Mouse (Mus musculus): Measurements from ENCODE around the gene Emsy. TPM values are rescaled to one million over a fixed set of nuclear protein-coding genes. Genes with fewer than 3 reads are reported as not detected.

Emsy gene
- total and polyA plus RNA-seq, 3 experiments, result 3.6 to 201 (median 57.2) TPM

DNA sequence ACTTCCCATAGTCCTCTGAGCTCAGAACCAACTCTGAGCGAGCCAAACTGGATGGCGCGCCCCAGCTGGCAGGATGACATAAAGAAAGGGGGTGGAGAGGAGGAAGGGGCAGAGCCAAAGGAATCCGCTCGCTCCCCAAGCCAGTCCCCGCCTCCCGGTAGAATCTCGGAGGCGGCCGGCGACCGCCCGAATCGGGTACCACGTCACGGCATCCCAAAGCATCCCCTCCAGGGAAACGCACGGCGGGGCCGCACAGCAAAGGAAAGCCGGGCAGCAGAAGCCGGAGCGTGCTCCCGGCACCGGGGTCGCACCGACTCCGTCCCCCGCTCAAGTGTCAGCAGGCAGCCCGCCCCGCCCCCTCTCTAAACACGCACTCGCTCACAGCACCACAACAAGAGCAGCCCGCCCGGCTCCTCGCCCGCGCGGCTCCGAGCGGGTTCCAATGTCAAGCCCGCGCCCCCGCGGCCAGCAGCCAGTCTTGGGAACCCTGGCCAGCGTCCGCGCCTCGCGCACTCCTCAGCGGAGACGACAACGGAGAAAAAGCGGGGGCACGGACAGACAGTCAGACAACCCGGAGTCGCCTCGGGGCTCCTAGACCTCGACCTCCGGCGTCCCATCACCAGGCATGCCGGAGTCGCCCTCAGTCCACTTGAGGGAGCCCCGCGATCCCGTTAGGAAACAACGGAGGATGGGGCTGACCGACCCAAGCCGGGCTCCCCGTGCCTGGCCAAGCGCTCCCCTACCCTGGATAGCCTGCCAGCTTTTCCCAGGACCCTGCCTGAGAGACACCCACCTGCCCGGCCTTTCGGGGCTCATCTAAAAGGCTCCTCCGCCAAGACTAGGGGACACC is 677 bp downstream of the Emsy start:
- no peaks in the 10 kb centered on the region for H3K27me3 ChIP-seq (ENCODE audit: insufficient read depth, low read length)
- peaks cover 50% of the 10 kb centered on the region for H3K36me3 ChIP-seq (replicated peaks)
- no peaks in the 10 kb centered on the region for H3K9me3 ChIP-seq (replicated peaks)
- H3K4me1 ChIP-seq (ENCODE audit: insufficient read depth, low read depth, low read length), result peaks cover 21% of the 10 kb centered on the region
- peak; percentile 46 for ATAC-seq (ENCODE audit: extremely low read depth, insufficient number of reproducible peaks, low FRiP score, poor library complexity, severe bottlenecking)
- no peak for TF ChIP-seq GATA1 (IDR thresholded peaks at IDR 0.05; ENCODE audit: borderline replicate concordance, low read length)
- TF ChIP-seq POLR2AphosphoS5 (IDR thresholded peaks at IDR 0.05; ENCODE audit: insufficient replicate concordance, low read depth, low read length), result no peak
- TF ChIP-seq GATA2 (IDR thresholded peaks at IDR 0.05; ENCODE audit: borderline replicate concordance, low read depth, low read length), result no peak
- no peak for TF ChIP-seq TAL1 (conservative IDR thresholded peaks at IDR 0.05; ENCODE audit: low read depth, low read length)
- no peak for TF ChIP-seq CTCF (IDR thresholded peaks at IDR 0.05; ENCODE audit: low read depth, low read length)
- peak; percentile 69 for DNase-seq (ENCODE audit: low spot score)
- H3K4me3 ChIP-seq (ENCODE audit: low read depth, low read length), result peak overlapping the region; percentile 97

DNA sequence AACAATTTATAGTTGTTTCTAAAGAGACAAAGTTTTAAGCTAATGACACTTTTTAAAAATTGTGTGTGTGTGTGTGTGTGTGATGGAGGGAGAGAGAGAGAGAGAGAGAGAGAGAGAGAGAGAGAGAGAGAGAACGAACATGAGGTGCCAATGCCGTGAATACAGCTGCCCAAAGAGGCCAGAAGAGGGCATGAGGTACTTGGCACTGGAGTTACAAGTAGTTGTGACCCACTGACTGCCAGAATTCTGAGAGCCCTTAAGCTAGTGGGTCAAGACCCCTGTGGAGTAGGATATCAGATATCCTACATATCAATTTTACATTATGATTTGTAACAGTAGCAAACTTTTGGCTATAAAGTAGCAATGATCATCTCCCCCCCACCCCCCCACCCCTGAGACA is 4.9 kb downstream of the Emsy start:
- no peak for ATAC-seq (ENCODE audit: extremely low read depth, insufficient number of reproducible peaks, low FRiP score, poor library complexity, severe bottlenecking)
- H3K36me3 ChIP-seq (replicated peaks), result peaks cover 72% of the 10 kb centered on the region
- no peaks in the 10 kb centered on the region for H3K27me3 ChIP-seq (ENCODE audit: insufficient read depth, low read length)
- TF ChIP-seq CTCF (IDR thresholded peaks at IDR 0.05; ENCODE audit: low read depth, low read length) (no peak), GATA2 (IDR thresholded peaks at IDR 0.05; ENCODE audit: borderline replicate concordance, low read depth, low read length) (no peak), TAL1 (conservative IDR thresholded peaks at IDR 0.05; ENCODE audit: low read depth, low read length) (no peak), POLR2AphosphoS5 (IDR thresholded peaks at IDR 0.05; ENCODE audit: insufficient replicate concordance, low read depth, low read length) (no peak)
- H3K9me3 ChIP-seq (replicated peaks), result no peaks in the 10 kb centered on the region
- H3K4me3 ChIP-seq (ENCODE audit: low read depth, low read length), result no peak overlapping the region
- peaks cover 12% of the 10 kb centered on the region for H3K4me1 ChIP-seq (ENCODE audit: insufficient read depth, low read depth, low read length)
- no peak for DNase-seq (ENCODE audit: low spot score)

DNA sequence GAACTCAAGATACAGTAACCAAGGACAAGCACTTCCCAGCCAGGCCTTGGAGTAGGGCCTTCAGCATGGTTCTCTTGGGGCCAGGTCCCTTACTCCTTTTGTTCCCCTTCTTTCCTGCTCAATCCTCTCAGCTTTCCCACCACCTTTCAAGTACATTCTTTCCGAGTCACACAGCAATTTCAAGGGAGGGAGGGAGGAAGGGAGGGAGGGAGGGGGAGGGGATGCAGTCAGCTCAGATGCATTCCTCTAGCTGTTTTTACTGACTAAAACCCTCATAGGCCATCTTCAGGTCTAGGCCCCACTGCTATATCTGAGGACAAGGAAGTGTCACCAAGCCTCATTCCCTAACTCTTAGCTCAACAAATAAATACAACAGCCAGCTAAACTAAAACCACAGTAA is 12.3 kb downstream of the Emsy start:
- peaks cover 75% of the 10 kb centered on the region for H3K36me3 ChIP-seq (replicated peaks)
- H3K4me1 ChIP-seq (ENCODE audit: insufficient read depth, low read depth, low read length), result peaks cover 2% of the 10 kb centered on the region; the same call in 1 of the 2 replicates
- no peak for ATAC-seq (ENCODE audit: extremely low read depth, insufficient number of reproducible peaks, low FRiP score, poor library complexity, severe bottlenecking)
- TF ChIP-seq TAL1 (conservative IDR thresholded peaks at IDR 0.05; ENCODE audit: low read depth, low read length), result no peak
- TF ChIP-seq GATA2 (IDR thresholded peaks at IDR 0.05; ENCODE audit: borderline replicate concordance, low read depth, low read length), result no peak
- no peak for TF ChIP-seq CTCF (IDR thresholded peaks at IDR 0.05; ENCODE audit: low read depth, low read length)
- TF ChIP-seq POLR2AphosphoS5 (IDR thresholded peaks at IDR 0.05; ENCODE audit: insufficient replicate concordance, low read depth, low read length), result no peak
- no peak for TF ChIP-seq GATA1 (IDR thresholded peaks at IDR 0.05; ENCODE audit: borderline replicate concordance, low read length)
- H3K27me3 ChIP-seq (ENCODE audit: insufficient read depth, low read length), result no peaks in the 10 kb centered on the region
- no peak for DNase-seq (ENCODE audit: low spot score)
- H3K4me3 ChIP-seq (ENCODE audit: low read depth, low read length), result no peak overlapping the region
- no peaks in the 10 kb centered on the region for H3K9me3 ChIP-seq (replicated peaks)

DNA sequence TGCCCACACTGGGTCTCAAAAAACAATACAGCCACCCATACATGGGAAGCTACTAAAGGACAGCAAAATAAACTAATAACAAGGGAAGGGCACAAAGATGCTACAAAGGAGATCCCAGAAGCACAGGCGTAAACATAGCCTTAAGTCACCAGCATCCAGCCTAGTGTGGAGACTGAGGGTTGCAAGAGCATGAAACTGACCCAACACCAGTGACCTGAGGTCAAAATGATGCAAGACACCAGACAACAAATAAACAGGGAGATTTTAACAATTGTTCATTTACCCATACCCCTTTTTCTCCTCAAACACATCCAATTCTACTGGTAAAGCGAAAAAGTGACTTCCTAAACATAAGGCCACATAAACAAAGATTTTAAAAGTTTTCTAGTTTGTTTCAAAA is 20.0 kb downstream of the Emsy start:
- DNase-seq (ENCODE audit: low spot score) (no peak), ATAC-seq (ENCODE audit: extremely low read depth, insufficient number of reproducible peaks, low FRiP score, poor library complexity, severe bottlenecking) (no peak)
- no peak overlapping the region for H3K4me3 ChIP-seq (ENCODE audit: low read depth, low read length)
- H3K4me1 ChIP-seq (ENCODE audit: insufficient read depth, low read depth, low read length), result no peaks in the 10 kb centered on the region
- no peaks in the 10 kb centered on the region for H3K27me3 ChIP-seq (ENCODE audit: insufficient read depth, low read length)
- H3K9me3 ChIP-seq (replicated peaks), result no peaks in the 10 kb centered on the region
- TF ChIP-seq TAL1 (conservative IDR thresholded peaks at IDR 0.05; ENCODE audit: low read depth, low read length) (no peak), CTCF (IDR thresholded peaks at IDR 0.05; ENCODE audit: low read depth, low read length) (no peak), GATA1 (IDR thresholded peaks at IDR 0.05; ENCODE audit: borderline replicate concordance, low read length) (no peak), GATA2 (IDR thresholded peaks at IDR 0.05; ENCODE audit: borderline replicate concordance, low read depth, low read length) (no peak), POLR2AphosphoS5 (IDR thresholded peaks at IDR 0.05; ENCODE audit: insufficient replicate concordance, low read depth, low read length) (no peak)
- peaks cover 66% of the 10 kb centered on the region for H3K36me3 ChIP-seq (replicated peaks)

DNA sequence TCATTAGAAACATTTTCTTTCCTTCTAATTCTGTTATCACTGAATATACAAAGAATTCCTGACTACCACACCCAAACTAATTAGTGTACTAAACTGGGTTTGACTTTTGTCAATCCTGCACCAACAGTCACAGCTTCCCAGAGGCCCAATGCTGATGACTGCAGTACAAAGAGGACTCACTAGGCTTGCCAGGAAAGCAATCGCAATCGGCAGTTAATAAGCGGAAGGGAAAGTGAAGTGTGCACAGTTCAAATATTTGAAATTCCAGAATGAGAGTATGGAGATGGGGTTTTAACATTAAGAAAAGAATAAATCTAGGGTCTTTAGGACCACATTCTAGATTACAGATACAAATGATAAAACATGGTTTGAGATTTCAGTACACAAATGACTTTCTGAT is 23.6 kb downstream of the Emsy start:
- Histone ChIP-seq H3K9me3 (replicated peaks) (no peaks in the 10 kb centered on the region), H3K36me3 (replicated peaks) (peaks cover 73% of the 10 kb centered on the region), H3K4me3 (ENCODE audit: low read depth, low read length) (no peak overlapping the region), H3K4me1 (ENCODE audit: insufficient read depth, low read depth, low read length) (peaks cover 2% of the 10 kb centered on the region; the same call in 1 of the 2 replicates), H3K27me3 (ENCODE audit: insufficient read depth, low read length) (no peaks in the 10 kb centered on the region)
- DNase-seq (ENCODE audit: low spot score) (no peak), ATAC-seq (ENCODE audit: extremely low read depth, insufficient number of reproducible peaks, low FRiP score, poor library complexity, severe bottlenecking) (no peak)
- TF ChIP-seq GATA1 (IDR thresholded peaks at IDR 0.05; ENCODE audit: borderline replicate concordance, low read length), result no peak

DNA sequence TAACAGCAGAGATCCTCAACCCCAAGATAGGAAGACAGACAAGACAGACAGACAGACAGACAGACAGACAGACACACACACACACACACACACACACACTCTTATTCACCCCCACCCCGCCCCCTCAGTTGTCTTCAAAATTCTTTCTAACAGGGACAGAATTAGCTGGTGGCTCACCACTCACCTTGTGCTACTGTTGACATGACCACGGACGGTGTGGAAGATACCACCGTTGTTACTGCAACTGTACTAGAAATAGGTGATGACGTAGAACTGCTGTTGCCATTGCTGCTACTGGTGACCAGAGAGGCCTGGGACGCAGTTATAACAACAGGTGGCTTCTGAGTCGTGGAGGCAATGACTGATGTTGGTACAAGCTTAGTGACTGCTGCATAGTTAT is 26.6 kb downstream of the Emsy start:
- no peak for TF ChIP-seq GATA1 (IDR thresholded peaks at IDR 0.05; ENCODE audit: borderline replicate concordance, low read length)
- TF ChIP-seq CTCF (IDR thresholded peaks at IDR 0.05; ENCODE audit: low read depth, low read length), result no peak
- no peak for TF ChIP-seq POLR2AphosphoS5 (IDR thresholded peaks at IDR 0.05; ENCODE audit: insufficient replicate concordance, low read depth, low read length)
- Histone ChIP-seq H3K4me3 (ENCODE audit: low read depth, low read length) (no peak overlapping the region), H3K4me1 (ENCODE audit: insufficient read depth, low read depth, low read length) (peaks cover 2% of the 10 kb centered on the region; the same call in 1 of the 2 replicates), H3K9me3 (replicated peaks) (no peaks in the 10 kb centered on the region), H3K36me3 (replicated peaks) (peaks cover 71% of the 10 kb centered on the region), H3K27me3 (ENCODE audit: insufficient read depth, low read length) (no peaks in the 10 kb centered on the region)
- DNase-seq (ENCODE audit: low spot score) (no peak), ATAC-seq (ENCODE audit: extremely low read depth, insufficient number of reproducible peaks, low FRiP score, poor library complexity, severe bottlenecking) (no peak)

Data from G1E (cell line).